Mouse (Mus musculus): Measurements from ENCODE around the gene Myrip.
"Not testable (repeated sequence)": the region's sequence is repeated elsewhere in the genome, so short reads cannot be mapped to it uniquely, and the experiment has no call there.

The Myrip gene

GRCm38 (mm10) chr9:120301213-120301612, at the start of gene Myrip:
Myrip (plus strand) TSS chr9:120301513.
- DNase-seq, result not testable (repeated sequence)

GRCm38 (mm10) chr9:120259805-120260204, 41.5 kb upstream of the Myrip start:
- DNase-seq, result peak; percentile 25

- peak; percentile 8 for DNase-seq
These were observed 37.3 kb upstream of the Myrip start for GRCm38 (mm10) chr9:120263994-120264393.

- DNase-seq, result peak; percentile 64
These were observed 28.2 kb upstream of the Myrip start for GRCm38 (mm10) chr9:120273083-120273482.

GRCm38 (mm10) chr9:120275226-120275625, 26.1 kb upstream of the Myrip start:
- DNase-seq, result peak; percentile 54

- no peak for DNase-seq
These were observed 20.2 kb upstream of the Myrip start for GRCm38 (mm10) chr9:120281147-120281546.

- DNase-seq, result no peak
These were observed 18.8 kb upstream of the Myrip start for GRCm38 (mm10) chr9:120282461-120283047.

GRCm38 (mm10) chr9:120283556-120283955, 17.8 kb upstream of the Myrip start:
- no peak for DNase-seq

- DNase-seq, result no peak
These were observed 13.3 kb upstream of the Myrip start for GRCm38 (mm10) chr9:120288011-120288410.

GRCm38 (mm10) chr9:120290375-120290774, 10.9 kb upstream of the Myrip start:
- no peak for DNase-seq

GRCm38 (mm10) chr9:120292488-120292887, 8.8 kb upstream of the Myrip start:
- DNase-seq, result no peak

GRCm38 (mm10) chr9:120295527-120295926, 5.8 kb upstream of the Myrip start:
- no peak for DNase-seq

GRCm38 (mm10) chr9:120296938-120297337, 4.4 kb upstream of the Myrip start:
- no peak for DNase-seq

GRCm38 (mm10) chr9:120299429-120299828, 1.9 kb upstream of the Myrip start:
- no peak for DNase-seq

GRCm38 (mm10) chr9:120302980-120303452, 1.7 kb downstream of the Myrip start:
- no peak for DNase-seq

- DNase-seq, result peak; percentile 43
These were observed 2.4 kb downstream of the Myrip start for GRCm38 (mm10) chr9:120303453-120304299.

GRCm38 (mm10) chr9:120304300-120305137, 3.2 kb downstream of the Myrip start:
- no peak for DNase-seq

- no peak for DNase-seq
These were observed 13.9 kb downstream of the Myrip start for GRCm38 (mm10) chr9:120315171-120315570.

GRCm38 (mm10) chr9:120319099-120319498, 17.8 kb downstream of the Myrip start:
- DNase-seq, result no peak

- DNase-seq, result no peak
These were observed 19.3 kb downstream of the Myrip start for GRCm38 (mm10) chr9:120320573-120320972.

- no peak for DNase-seq
These were observed 21.6 kb downstream of the Myrip start for GRCm38 (mm10) chr9:120322702-120323426.

GRCm38 (mm10) chr9:120331048-120331447, 29.7 kb downstream of the Myrip start:
- DNase-seq, result not testable (repeated sequence)
